Mouse (Mus musculus) left cerebral cortex, adult 2 months (tissue): ENCODE measurements around the gene Homer3. TPM values are rescaled to one million over a fixed set of nuclear protein-coding genes. Genes with fewer than 3 reads are reported as not detected.

Source experiments
- DNase-seq, 2 experiments: peaks; one replicate each; pipeline ENCODE4 v3.0.0; 2021 to 2022; ENCODE audit warnings: low spot score in 2 of 2, mixed read lengths in 1 of 2; ENCODE audit errors: extremely low spot score in 1 of 2
- H3K27ac ChIP-seq: fragments of 200-600 bp; 2 replicates; pipeline ENCODE4 v1.8.1; 2022
- H3K4me3 ChIP-seq: fragments of 200-600 bp; 2 replicates; pipeline ENCODE4 v1.8.1; 2022
- CTCF ChIP-seq: fragments of 200-600 bp; IDR thresholded peaks from 2 replicates; pipeline ENCODE4 v1.8.1; 2022; ENCODE audit warnings: antibody characterized with exemption, mild to moderate bottlenecking, moderate library complexity
- intact Hi-C: fragments of 180-260 bp; cut with DNase I; formaldehyde crosslinking; loops from one replicate; pipeline ENCODE4 v1.15.1; 2025
- total RNA-seq, 2 experiments: library from RNA; stranded (reverse); gene quantifications; 2 replicates each; pipeline ENCODE4 v1.2.3; 2021

The Homer3 gene
- total RNA-seq, 2 experiments from 2014 or later = 6.9 to 7.3 TPM

DNA sequence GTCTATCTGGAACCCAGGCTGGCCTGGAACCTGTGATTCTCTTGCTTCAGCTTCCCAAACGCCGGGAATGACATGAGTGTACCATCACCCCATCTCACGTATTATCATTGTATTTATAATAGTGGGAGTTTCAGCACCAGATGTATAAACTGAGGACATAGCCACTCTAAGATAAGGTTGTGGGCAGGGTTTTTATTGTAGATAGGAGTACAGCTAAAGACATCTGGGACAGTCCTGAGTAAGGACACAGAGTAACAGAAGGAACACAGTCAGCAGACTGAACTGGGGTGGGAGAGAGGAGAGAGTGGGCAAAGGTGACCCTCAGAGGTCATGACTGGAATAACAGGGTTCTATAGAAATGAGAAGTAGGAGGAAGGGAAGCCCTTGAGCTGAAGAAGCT lies 15.0 kb upstream of the Homer3 start:
- Histone ChIP-seq H3K27ac (no peak overlapping the region), H3K4me3 (no peak overlapping the region)
- no peak for TF ChIP-seq CTCF
- intact Hi-C loops = no loop called here
- no peak for DNase-seq

DNA sequence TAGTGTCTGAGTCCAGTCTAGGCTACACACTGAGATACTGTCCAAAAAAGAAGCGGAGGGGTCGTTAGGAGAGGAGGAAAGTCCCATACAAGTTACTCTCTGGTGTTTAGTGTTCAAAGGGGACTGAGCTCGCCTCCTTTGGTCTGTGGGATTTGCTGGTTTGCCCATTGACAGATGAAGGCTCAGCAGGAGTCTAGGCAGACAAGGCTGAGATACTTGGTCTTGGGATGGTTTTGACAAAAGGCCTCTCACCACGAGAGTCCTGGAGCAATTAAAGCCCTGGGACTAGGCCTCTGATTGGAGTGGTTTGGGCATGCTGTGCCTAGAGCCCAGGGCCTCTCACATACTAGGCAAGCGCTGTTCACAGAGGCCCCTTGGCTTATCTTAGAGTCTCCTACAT lies 14.3 kb upstream of the Homer3 start:
- TF ChIP-seq CTCF = no peak
- intact Hi-C loops = no loop called here
- peak overlapping the region; percentile 41; the same call in 1 of the 2 replicates for H3K27ac ChIP-seq
- no peak for DNase-seq
- H3K4me3 ChIP-seq = no peak overlapping the region

DNA sequence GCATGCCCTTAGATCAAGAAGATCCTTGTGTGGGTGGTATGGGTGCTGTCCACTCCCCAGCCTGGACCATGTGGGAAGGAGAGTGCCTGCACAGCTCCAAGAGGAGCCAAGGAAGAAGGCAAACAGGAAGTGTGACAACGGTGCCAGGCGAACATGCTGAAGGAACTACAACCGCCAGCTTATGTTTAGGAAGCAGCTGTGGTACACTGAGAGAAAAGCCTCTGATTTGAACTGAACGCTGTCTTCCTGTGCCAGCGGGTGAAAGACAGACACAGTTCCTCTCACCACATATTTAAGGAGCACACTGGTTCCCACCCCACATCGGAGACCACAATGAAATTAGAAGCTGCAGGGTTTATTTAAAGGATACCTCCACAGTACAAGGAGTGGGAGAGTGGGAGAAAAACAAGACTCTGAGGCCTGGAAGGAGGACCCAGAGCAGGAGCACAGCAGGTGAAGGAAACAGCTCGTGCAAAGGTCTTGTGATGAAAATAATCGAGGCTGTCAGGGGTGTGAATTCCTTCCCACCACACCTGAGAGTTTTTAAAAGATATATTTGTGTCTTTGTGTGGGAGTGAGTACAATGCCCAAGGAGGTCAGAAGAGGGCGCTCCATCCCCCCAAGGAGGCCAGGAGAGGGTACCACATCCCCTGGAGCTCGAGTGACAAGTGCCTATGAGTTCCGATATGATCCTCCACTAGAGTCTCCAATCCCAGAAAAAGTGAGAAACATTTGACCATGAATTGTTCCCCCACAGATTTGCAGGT lies 13.6 kb upstream of the Homer3 start:
- peak in 1 of 2 experiments; percentile 20 for DNase-seq
- no peak overlapping the region for H3K4me3 ChIP-seq
- TF ChIP-seq CTCF = peak; percentile 54
- intact Hi-C loops = no loop called here
- H3K27ac ChIP-seq = peak overlapping the region; percentile 41

DNA sequence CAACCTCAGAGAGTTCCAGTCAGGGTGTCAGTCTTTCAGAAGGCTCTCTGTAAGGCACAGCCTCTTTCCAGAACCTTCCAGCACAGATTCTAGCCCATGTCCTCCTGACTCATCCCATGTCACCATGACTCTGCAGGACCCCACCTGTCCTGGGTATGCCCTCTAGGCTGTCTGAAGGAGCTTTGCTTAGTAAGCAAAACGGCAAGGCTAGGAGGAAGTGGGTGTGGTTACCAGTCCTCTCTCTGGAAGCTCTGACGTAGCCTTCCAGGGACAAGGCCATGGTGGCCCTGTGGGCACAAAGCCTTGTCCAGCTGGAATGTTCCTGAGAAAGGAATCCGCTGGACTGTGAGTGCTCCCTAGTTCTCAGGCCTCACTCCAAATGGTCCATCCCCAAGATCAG lies 9.7 kb upstream of the Homer3 start:
- Histone ChIP-seq H3K27ac (no peak overlapping the region), H3K4me3 (no peak overlapping the region)
- TF ChIP-seq CTCF = no peak
- DNase-seq = no peak
- intact Hi-C loops = no loop called here

DNA sequence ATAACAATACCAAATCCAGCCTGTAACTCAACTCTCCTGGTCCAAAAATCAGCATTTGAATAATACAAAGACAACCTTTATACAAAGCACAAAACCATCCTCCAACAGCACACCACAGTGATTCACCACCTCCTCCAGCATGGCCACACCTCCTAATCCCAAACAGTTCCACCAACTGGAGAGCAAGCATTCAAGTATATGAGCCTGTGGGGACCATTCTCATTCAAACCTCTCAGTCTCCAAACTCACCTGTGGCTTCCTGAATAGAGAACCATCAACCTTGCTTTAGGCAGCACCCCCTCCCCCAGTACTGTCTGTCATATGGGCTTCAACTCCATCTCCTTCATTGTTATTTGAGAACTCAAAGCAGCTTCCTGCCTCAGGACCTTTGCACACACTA lies 8.3 kb upstream of the Homer3 start:
- Histone ChIP-seq H3K4me3 (no peak overlapping the region), H3K27ac (no peak overlapping the region)
- TF ChIP-seq CTCF = no peak
- no peak for DNase-seq
- intact Hi-C loops = no loop called here

DNA sequence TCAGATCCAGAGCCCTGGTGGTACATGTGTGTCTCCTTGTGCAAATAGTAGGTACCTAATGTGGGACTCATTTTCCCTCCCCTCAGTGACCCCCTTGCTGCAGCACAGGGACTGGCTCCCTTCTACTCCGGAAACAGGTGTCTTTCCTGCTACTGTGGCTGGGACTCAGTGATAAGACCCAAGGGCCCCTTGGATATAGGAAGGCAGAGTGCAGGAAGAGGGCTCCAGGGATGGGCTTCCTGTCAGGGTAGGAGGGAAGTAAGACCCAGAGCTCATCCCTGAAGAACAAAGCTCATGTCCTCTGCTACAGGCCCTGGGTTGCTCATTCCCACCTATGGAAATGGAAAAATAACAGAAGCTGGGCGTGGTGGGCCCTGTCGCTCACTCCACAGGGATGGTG lies 6.2 kb upstream of the Homer3 start:
- Histone ChIP-seq H3K4me3 (no peak overlapping the region), H3K27ac (no peak overlapping the region)
- no peak for DNase-seq
- no peak for TF ChIP-seq CTCF
- intact Hi-C loops = no loop called here

DNA sequence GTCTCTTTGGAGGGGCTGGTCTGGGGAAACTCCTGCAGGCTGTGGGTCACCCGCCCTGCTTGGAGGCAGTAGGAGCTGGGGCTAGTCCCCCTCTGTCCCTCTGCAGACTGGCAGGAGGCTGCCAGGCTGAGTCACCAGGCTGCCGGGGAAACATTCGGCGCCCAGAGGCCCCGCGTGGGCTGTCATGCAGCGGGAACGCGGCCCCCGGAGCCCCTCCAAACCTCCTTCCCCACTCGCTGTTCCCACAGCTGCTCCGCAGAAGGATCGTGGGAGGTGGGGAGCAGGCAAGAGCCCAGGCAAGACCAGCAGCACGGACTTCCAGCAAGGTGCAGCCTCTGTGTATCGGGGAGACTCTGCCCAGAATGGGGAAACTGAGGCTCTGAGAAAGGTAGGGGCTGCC lies 4.5 kb upstream of the Homer3 start:
- H3K4me3 ChIP-seq = no peak overlapping the region
- peak in 1 of 2 experiments; percentile 46 for DNase-seq
- no peak for TF ChIP-seq CTCF
- H3K27ac ChIP-seq = no peak overlapping the region
- intact Hi-C loops = no loop called here

DNA sequence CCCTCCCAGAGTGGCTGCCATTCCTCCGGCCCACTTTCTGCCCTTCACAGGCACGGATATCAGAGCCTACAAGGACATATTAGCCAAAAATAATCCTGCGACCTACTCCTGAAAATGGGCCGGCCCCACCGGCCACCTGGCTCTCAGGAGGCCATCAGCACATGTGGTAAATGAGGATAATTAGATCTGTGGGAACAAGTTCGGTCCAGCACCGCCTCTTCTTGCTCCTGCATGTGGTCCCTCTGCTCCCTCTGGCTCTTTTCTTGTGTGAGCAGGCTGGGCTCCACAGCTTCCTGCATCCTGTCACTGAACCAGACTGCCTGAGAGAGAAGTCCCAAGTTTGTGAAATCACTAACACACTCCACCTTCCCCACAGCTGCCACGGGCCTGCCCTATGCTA lies 3.4 kb upstream of the Homer3 start:
- Histone ChIP-seq H3K4me3 (no peak overlapping the region), H3K27ac (no peak overlapping the region)
- no peak for DNase-seq
- intact Hi-C loops = no loop called here
- TF ChIP-seq CTCF = no peak

DNA sequence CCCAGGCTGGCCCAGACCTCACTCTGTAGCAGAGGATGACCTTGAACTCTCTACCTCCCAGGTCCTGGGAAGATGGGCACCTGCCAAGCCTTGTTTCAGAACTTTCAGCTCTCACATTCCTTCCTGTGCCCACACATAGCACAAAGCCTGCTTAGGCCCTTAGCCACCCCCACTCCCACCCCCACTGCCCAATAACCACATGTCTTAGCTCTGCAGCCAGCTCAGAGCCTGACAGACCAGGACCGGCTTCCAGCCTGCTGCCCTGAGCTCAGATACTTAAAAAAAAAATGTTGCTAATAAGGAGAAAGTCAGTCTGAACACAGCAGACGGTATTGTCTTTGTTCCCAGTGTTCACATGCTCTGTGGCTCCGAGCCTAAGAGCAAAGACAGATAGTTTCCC lies 1.6 kb upstream of the Homer3 start:
- Histone ChIP-seq H3K27ac (no peak overlapping the region), H3K4me3 (no peak overlapping the region)
- TF ChIP-seq CTCF = no peak
- intact Hi-C loops = no loop called here
- DNase-seq = no peak

DNA sequence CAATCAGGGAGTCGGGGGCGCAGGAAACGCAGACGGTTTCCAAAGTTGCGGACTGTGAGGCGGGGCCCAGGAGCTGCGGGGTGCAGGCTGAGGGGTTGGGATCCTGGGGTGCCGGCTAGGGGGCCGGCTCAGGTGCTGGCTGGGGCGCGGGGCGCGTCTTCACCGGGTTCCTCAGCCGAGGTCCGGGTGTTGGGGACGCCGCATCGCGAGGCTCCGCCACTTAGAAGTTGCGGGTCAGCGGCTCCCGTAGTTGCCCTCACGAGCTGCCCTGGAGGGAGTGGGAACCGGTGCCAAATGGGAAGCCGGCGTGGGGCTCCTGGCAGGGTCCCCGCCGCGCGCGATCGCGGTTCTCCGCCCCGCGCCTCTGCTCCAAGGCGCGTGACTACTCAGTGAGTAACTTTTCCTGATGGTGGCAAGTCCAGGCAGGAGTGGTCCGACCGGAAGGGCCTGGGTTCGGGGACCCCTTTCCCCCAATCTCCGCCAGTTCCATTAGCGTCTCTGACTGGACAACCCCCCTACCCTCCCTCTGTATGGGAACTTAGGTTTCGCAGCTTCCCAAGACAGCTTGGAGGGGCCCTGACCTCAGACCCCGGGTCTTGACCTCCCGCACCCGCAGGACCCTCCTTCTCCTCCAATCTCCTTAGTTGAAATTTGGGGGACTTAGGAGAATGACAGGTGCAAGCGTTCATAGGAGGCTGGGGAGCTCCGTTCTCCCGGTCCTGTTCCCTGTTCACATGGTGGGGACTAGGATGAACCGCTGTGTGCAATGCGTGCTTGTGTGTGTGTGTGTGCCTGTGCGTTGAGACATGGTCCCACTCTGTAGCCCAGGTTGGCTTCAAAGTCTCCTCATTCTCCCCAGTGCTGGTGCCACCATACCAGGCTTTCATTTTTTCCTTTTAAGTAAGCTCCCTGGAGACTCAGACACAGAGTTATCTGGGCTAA lies 780 bp downstream of the Homer3 start:
- Histone ChIP-seq H3K27ac (peak overlapping the region; percentile 45), H3K4me3 (peak overlapping the region; percentile 58)
- intact Hi-C loops = no loop called here
- no peak for DNase-seq
- TF ChIP-seq CTCF = no peak

DNA sequence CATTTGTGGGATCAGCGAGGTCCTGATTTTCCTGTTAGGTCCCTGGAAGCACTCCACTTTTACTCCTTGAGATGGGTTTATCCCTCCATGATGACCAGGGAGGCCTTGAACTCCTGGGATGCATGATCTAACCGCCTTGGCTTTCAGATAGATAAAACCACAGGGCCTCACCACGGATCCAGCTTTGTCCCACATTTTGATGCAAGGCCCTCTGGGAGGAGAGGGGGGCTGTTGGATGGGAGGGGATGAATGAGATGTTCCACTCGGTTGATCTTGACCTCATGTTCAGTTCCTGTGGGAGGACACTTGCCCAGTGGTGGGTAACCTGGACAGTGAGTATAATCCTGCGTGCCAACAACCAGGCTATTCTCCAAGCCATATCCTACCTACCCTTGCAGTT lies 1.8 kb downstream of the Homer3 start:
- intact Hi-C loops = no loop called here
- no peak for TF ChIP-seq CTCF
- Histone ChIP-seq H3K27ac (no peak overlapping the region), H3K4me3 (no peak overlapping the region)
- no peak for DNase-seq

DNA sequence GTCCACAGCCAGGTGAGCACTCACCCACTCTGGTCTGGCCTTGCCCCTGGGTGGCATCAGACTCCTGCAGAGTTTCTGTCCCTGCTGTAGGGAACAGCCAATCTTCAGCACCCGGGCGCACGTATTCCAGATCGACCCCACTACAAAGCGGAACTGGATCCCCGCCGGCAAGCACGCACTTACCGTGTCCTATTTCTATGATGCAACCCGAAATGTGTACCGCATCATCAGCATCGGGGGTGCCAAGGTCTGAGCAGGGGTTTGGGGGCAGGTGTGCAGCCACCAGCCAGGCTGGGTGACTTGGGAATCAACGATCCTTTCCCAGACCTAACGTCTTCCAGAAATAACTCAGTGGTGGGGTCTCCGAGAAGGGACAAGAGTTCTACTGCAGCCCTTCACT lies 2.7 kb downstream of the Homer3 start:
- intact Hi-C loops = no loop called here
- DNase-seq = no peak
- TF ChIP-seq CTCF = no peak

More for the DNA sequence above, 2.7 kb downstream of the Homer3 start:
- Histone ChIP-seq H3K4me3 (no peak overlapping the region), H3K27ac (no peak overlapping the region)
